Mouse (Mus musculus): ENCODE data around the gene Adamtsl5.

Adamtsl5 gene

GRCm38 (mm10) chr10:80348244-80348781, at the start of gene Adamtsl5:
Adamtsl5 (minus strand) TSS chr10:80348412.
- 0 out of 2 replicates have a peak, but pooled peaks have one; percentile 4 for ATAC-seq (ENCODE audit: insufficient number of reproducible peaks, low FRiP score, low TSS enrichment)

GRCm38 (mm10) chr10:80397524-80398173, 49.4 kb upstream of the Adamtsl5 start:
- ATAC-seq (ENCODE audit: insufficient number of reproducible peaks, low FRiP score, low TSS enrichment), result no peak

GRCm38 (mm10) chr10:80396822-80397523, 48.8 kb upstream of the Adamtsl5 start:
- ATAC-seq (ENCODE audit: insufficient number of reproducible peaks, low FRiP score, low TSS enrichment), result no peak

- no peak for ATAC-seq (ENCODE audit: insufficient number of reproducible peaks, low FRiP score, low TSS enrichment)
These were observed 46.9 kb upstream of the Adamtsl5 start for GRCm38 (mm10) chr10:80395025-80395627.

GRCm38 (mm10) chr10:80392687-80393086, 44.5 kb upstream of the Adamtsl5 start:
- ATAC-seq (ENCODE audit: insufficient number of reproducible peaks, low FRiP score, low TSS enrichment), result no peak

- ATAC-seq (ENCODE audit: insufficient number of reproducible peaks, low FRiP score, low TSS enrichment), result no peak
These were observed 42.5 kb upstream of the Adamtsl5 start for GRCm38 (mm10) chr10:80390697-80391096.

GRCm38 (mm10) chr10:80389185-80389708, 41.0 kb upstream of the Adamtsl5 start:
- no peak for ATAC-seq (ENCODE audit: insufficient number of reproducible peaks, low FRiP score, low TSS enrichment)

GRCm38 (mm10) chr10:80388731-80389130, 40.5 kb upstream of the Adamtsl5 start:
- ATAC-seq (ENCODE audit: insufficient number of reproducible peaks, low FRiP score, low TSS enrichment), result no peak

- ATAC-seq (ENCODE audit: insufficient number of reproducible peaks, low FRiP score, low TSS enrichment), result no peak
These were observed 39.3 kb upstream of the Adamtsl5 start, which contains the start of gene Mex3d for GRCm38 (mm10) chr10:80387522-80387959. Mex3d (minus strand) TSS chr10:80387659.

- no peak for ATAC-seq (ENCODE audit: insufficient number of reproducible peaks, low FRiP score, low TSS enrichment)
These were observed 38.7 kb upstream of the Adamtsl5 start for GRCm38 (mm10) chr10:80386735-80387471.

GRCm38 (mm10) chr10:80385811-80386734, 37.9 kb upstream of the Adamtsl5 start:
- ATAC-seq (ENCODE audit: insufficient number of reproducible peaks, low FRiP score, low TSS enrichment), result no peak

GRCm38 (mm10) chr10:80385310-80385709, 37.1 kb upstream of the Adamtsl5 start:
- ATAC-seq (ENCODE audit: insufficient number of reproducible peaks, low FRiP score, low TSS enrichment), result no peak

- ATAC-seq (ENCODE audit: insufficient number of reproducible peaks, low FRiP score, low TSS enrichment), result no peak
These were observed 36.5 kb upstream of the Adamtsl5 start for GRCm38 (mm10) chr10:80384709-80385108.

GRCm38 (mm10) chr10:80384115-80384639, 36.0 kb upstream of the Adamtsl5 start:
- ATAC-seq (ENCODE audit: insufficient number of reproducible peaks, low FRiP score, low TSS enrichment), result no peak

GRCm38 (mm10) chr10:80383431-80383830, 35.2 kb upstream of the Adamtsl5 start:
- no peak for ATAC-seq (ENCODE audit: insufficient number of reproducible peaks, low FRiP score, low TSS enrichment)

GRCm38 (mm10) chr10:80382641-80383365, 34.6 kb upstream of the Adamtsl5 start:
- no peak for ATAC-seq (ENCODE audit: insufficient number of reproducible peaks, low FRiP score, low TSS enrichment)

- ATAC-seq (ENCODE audit: insufficient number of reproducible peaks, low FRiP score, low TSS enrichment), result no peak
These were observed 29.5 kb upstream of the Adamtsl5 start for GRCm38 (mm10) chr10:80377716-80378115.

GRCm38 (mm10) chr10:80376160-80376559, 27.9 kb upstream of the Adamtsl5 start:
- peak; percentile 68; the same call in 1 of the 2 replicates for ATAC-seq (ENCODE audit: insufficient number of reproducible peaks, low FRiP score, low TSS enrichment)

Measured in cerebellum, adult (tissue).